Mouse (Mus musculus): ENCODE measurements around the gene Scimp. TPM values are rescaled to one million over a fixed set of nuclear protein-coding genes. Genes with fewer than 3 reads are reported as not detected.
"Not testable (repeated sequence)": the region's sequence is repeated elsewhere in the genome, so short reads cannot be mapped to it uniquely, and the experiment has no call there.

Gene Scimp
- total RNA-seq, 1 experiment from 2014 or later: not detected

GRCm38 (mm10) chr11:70777634-70778033, 34.8 kb downstream of the Scimp start:
- no peak for ATAC-seq (replicated peaks; ENCODE audit: low read depth, poor library complexity, severe bottlenecking)

GRCm38 (mm10) chr11:70776830-70777571, 35.4 kb downstream of the Scimp start:
- peak; percentile 98 for ATAC-seq (replicated peaks; ENCODE audit: low read depth, poor library complexity, severe bottlenecking)

- peak; percentile 84 for ATAC-seq (replicated peaks; ENCODE audit: low read depth, poor library complexity, severe bottlenecking)
These were observed 41.6 kb downstream of the Scimp start for GRCm38 (mm10) chr11:70770804-70771203.

GRCm38 (mm10) chr11:70765776-70766445, 46.5 kb downstream of the Scimp start:
- no peak for ATAC-seq (replicated peaks; ENCODE audit: low read depth, poor library complexity, severe bottlenecking)

GRCm38 (mm10) chr11:70763936-70764808, 48.2 kb downstream of the Scimp start, which contains the start of gene Zfp3:
Gene Zfp3, plus strand, starts transcription at chr11:70764209.
- ATAC-seq (replicated peaks; ENCODE audit: low read depth, poor library complexity, severe bottlenecking): peak; percentile 81

- no peak for ATAC-seq (replicated peaks; ENCODE audit: low read depth, poor library complexity, severe bottlenecking)
These were observed 48.8 kb downstream of the Scimp start for GRCm38 (mm10) chr11:70763582-70763935.

- no peak for ATAC-seq (replicated peaks; ENCODE audit: low read depth, poor library complexity, severe bottlenecking)
These were observed 49.7 kb downstream of the Scimp start for GRCm38 (mm10) chr11:70762641-70763040.

- ATAC-seq (replicated peaks; ENCODE audit: low read depth, poor library complexity, severe bottlenecking): not testable (repeated sequence)
These were observed 51.9 kb downstream of the Scimp start for GRCm38 (mm10) chr11:70760446-70760845.

GRCm38 (mm10) chr11:70755645-70756044, 56.7 kb downstream of the Scimp start:
- ATAC-seq (replicated peaks; ENCODE audit: low read depth, poor library complexity, severe bottlenecking): peak; percentile 97

- no peak for ATAC-seq (replicated peaks; ENCODE audit: low read depth, poor library complexity, severe bottlenecking)
These were observed 57.4 kb downstream of the Scimp start for GRCm38 (mm10) chr11:70754958-70755357.

GRCm38 (mm10) chr11:70754476-70754875, 57.9 kb downstream of the Scimp start:
- no peak for ATAC-seq (replicated peaks; ENCODE audit: low read depth, poor library complexity, severe bottlenecking)

GRCm38 (mm10) chr11:70753146-70753545, 59.2 kb downstream of the Scimp start:
- ATAC-seq (replicated peaks; ENCODE audit: low read depth, poor library complexity, severe bottlenecking): no peak

GRCm38 (mm10) chr11:70752337-70753017, 59.9 kb downstream of the Scimp start:
- no peak for ATAC-seq (replicated peaks; ENCODE audit: low read depth, poor library complexity, severe bottlenecking)

- ATAC-seq (replicated peaks; ENCODE audit: low read depth, poor library complexity, severe bottlenecking): no peak
These were observed 64.4 kb downstream of the Scimp start for GRCm38 (mm10) chr11:70747876-70748545.

- no peak for ATAC-seq (replicated peaks; ENCODE audit: low read depth, poor library complexity, severe bottlenecking)
These were observed 66.8 kb downstream of the Scimp start for GRCm38 (mm10) chr11:70745636-70746035.

GRCm38 (mm10) chr11:70742581-70743459, 69.6 kb downstream of the Scimp start:
- no peak for ATAC-seq (replicated peaks; ENCODE audit: low read depth, poor library complexity, severe bottlenecking)

- no peak for ATAC-seq (replicated peaks; ENCODE audit: low read depth, poor library complexity, severe bottlenecking)
These were observed 70.3 kb downstream of the Scimp start for GRCm38 (mm10) chr11:70742117-70742516.

GRCm38 (mm10) chr11:70741603-70742002, 70.8 kb downstream of the Scimp start:
- ATAC-seq (replicated peaks; ENCODE audit: low read depth, poor library complexity, severe bottlenecking): no peak

All from common myeloid progenitor, adult 5-6 weeks (primary cell).